Mouse (Mus musculus): ENCODE measurements around the gene Vmn2r114.
"Not testable (repeated sequence)": the region's sequence is repeated elsewhere in the genome, so short reads cannot be mapped to it uniquely, and the experiment has no call there.

Vmn2r114 gene

GRCm38 (mm10) chr17:23312437-23312836 is at the start of gene Vmn2r114:
TSS of gene Vmn2r114 (minus strand) at chr17:23312537.
- DNase-seq: not testable (repeated sequence)

- no peak for DNase-seq
These were observed 39.3 kb upstream of the Vmn2r114 start for GRCm38 (mm10) chr17:23351644-23352043.

- not testable (repeated sequence) for DNase-seq
These were observed 31.1 kb upstream of the Vmn2r114 start, which contains the start of gene Vmn2r115 for GRCm38 (mm10) chr17:23343441-23343840. TSS of gene Vmn2r115 (plus strand) at chr17:23343741.

GRCm38 (mm10) chr17:23330657-23331056 is 18.3 kb upstream of the Vmn2r114 start:
- DNase-seq: no peak

Measured in kidney, postnatal 10 days (tissue).